Mouse (Mus musculus) midbrain, embryonic 11.5 days (tissue): Measurements from ENCODE around the gene Xpr1. TPM values are rescaled to one million over a fixed set of nuclear protein-coding genes. Genes with fewer than 3 reads are reported as not detected.

Experiments used
- ATAC-seq: fragments of 200-750 bp; cut with Nextera tagmentation; 2 replicates; pipeline ENCODE4 v1.8.0; 2017; ENCODE audit warnings: moderate TSS enrichment, moderate library complexity; ENCODE audit not compliant: low FRiP score
- DNase-seq: peaks from one replicate; pipeline ENCODE4 v3.0.0; 2015; ENCODE audit warnings: low spot score; ENCODE audit errors: missing footprints
- H3K27ac ChIP-seq: fragments of 300-500 bp; sonication (generic); 2 replicates; pipeline ENCODE4 v1.5.1; 2014; ENCODE audit warnings: low read depth, low read length
- H3K27me3 ChIP-seq: fragments of 300-500 bp; sonication (generic); 2 replicates; pipeline ENCODE4 v1.6.1; 2014; ENCODE audit warnings: mild to moderate bottlenecking, low read length, moderate library complexity, mixed read lengths; ENCODE audit not compliant: control insufficient read depth, insufficient read depth
- H3K36me3 ChIP-seq: fragments of 300-500 bp; sonication (generic); 2 replicates; pipeline ENCODE4 v1.6.1; 2014; ENCODE audit warnings: mild to moderate bottlenecking, low read length, moderate library complexity, mixed read lengths; ENCODE audit not compliant: control insufficient read depth, insufficient read depth
- H3K4me1 ChIP-seq: fragments of 300-500 bp; sonication (generic); 2 replicates; pipeline ENCODE4 v1.6.1; 2014; ENCODE audit warnings: low read length; ENCODE audit not compliant: control insufficient read depth, insufficient read depth
- H3K4me2 ChIP-seq: fragments of 300-500 bp; sonication (generic); 2 replicates; pipeline ENCODE4 v1.6.1; 2014; ENCODE audit warnings: mild to moderate bottlenecking, moderate library complexity
- H3K4me3 ChIP-seq: fragments of 300-500 bp; sonication (generic); 2 replicates; pipeline ENCODE4 v1.5.1; 2014; ENCODE audit warnings: low read depth, low read length
- H3K9ac ChIP-seq: fragments of 300-500 bp; sonication (generic); 2 replicates; pipeline ENCODE4 v1.6.1; 2014; ENCODE audit warnings: low read length
- H3K9me3 ChIP-seq: fragments of 300-500 bp; sonication (generic); 2 replicates; pipeline ENCODE4 v1.6.1; 2016; ENCODE audit warnings: low read length; ENCODE audit not compliant: control insufficient read depth
- WGBS: fragments of 180-500 bp; shearing (Covaris S2); extraction: QIAGEN DNeasy Blood & Tissue Kit; methylation state at CpG from one replicate; pipeline ENCODE4 v1.1.7; 2014; 5-methylcytosine and 5-hydroxymethylcytosine counted together
- polyA plus RNA-seq: library from polyadenylated mRNA; unstranded; fragments of >200 nt; fragmentation: Nextera tagmentation; extraction: Ambion mirVana; gene quantifications from 2 replicates; pipeline ENCODE4 v1.2.1, GENCODE M21; 2014

Xpr1 gene
- 14.4 and 14.7 TPM in 2 replicates for polyA plus RNA-seq

DNA sequence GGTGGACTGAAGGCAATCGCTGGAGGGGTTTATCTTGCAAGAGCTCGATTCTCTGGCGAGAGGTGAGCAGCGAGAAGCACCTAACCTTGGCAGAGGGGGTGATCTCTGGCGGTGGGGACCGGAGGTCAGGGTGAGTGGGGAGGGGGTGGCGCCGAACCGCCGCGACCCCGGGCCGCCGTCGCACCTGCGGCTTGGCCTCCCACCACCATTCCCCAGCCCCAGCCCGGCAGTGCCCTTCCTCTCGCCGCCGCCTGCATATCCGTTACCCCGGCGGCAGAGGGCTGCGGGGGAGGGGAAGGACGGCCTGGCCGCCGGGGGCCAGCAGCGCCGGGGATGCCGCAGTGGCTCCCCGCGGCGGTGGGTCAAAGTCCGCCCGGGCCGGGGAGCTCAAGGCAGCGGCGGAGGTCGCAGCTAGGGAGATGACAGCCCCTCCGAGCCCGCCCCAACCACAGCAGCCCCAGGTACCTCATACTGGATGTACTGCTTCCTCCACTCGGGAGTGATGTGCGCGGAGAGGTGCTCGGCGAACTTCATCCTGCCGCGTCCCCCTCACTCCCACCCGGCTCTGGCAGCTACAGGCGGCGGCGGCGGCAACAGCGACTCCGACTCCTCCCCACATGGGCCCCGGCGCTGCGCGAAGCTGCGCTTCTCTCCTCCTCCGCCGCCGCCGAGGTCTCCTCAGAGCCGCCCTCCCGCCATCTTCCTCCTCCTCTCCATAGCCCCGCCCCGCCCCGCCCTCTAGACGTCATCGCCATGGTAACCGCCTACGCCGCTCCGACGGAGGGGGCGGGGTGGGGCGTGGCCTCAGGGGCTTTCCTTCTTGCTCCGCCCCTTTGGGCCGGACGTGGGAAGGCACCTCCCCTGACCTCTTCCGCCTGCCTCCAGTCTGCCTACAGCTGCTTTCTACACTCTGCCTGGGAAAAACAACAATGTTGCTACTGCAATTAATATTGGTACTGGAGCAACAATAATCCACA lies at the start of gene Xpr1:
TSS of gene Xpr1 (minus strand) at position 715 of the 977 bp plus-strand sequence.
- peak within 1 kb of the TSS; percentile 89 for H3K27ac ChIP-seq
- H3K4me2 ChIP-seq, result peak within 1 kb of the TSS; percentile 54
- no peaks in the 10 kb centered on the region for H3K9me3 ChIP-seq
- WGBS, result under 1% methylated on average over 78 of the region's 82 CpGs
- H3K9ac ChIP-seq, result peak within 1 kb of the TSS; percentile 76
- no peaks in the 10 kb centered on the region for H3K27me3 ChIP-seq
- DNase-seq (peak; percentile 100), ATAC-seq (peak; percentile 96)
- no peaks in the 10 kb centered on the region for H3K4me1 ChIP-seq
- no peaks in the 10 kb centered on the region for H3K36me3 ChIP-seq
- H3K4me3 ChIP-seq, result peak within 1 kb of the TSS; percentile 81

DNA sequence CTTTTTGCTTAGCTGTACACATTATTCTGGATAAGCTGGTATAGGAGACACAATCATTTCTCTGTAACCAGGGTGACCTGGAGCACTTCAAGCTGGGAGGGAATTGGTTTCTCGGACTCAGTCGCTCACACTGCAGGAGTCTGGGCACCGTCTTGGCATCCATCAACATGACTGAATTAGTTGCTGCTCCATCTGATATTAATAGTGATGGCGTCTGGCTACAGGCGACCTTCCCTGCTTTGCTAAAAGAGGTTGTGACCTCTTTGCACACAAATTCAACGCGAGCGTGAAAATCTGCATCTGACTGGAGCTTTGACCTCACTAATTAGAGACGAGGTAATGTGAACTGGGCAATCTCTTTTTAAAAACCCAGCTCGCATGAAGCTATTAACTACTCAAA lies 46.2 kb upstream of the Xpr1 start:
- no peak for DNase-seq
- H3K9ac ChIP-seq, result no peak overlapping the region
- H3K9me3 ChIP-seq, result no peaks in the 10 kb centered on the region
- H3K27me3 ChIP-seq, result no peaks in the 10 kb centered on the region
- 61% methylated on average over 10 of the region's 10 CpGs for WGBS
- H3K4me1 ChIP-seq, result no peaks in the 10 kb centered on the region
- no peak overlapping the region for H3K4me3 ChIP-seq
- no peak overlapping the region for H3K27ac ChIP-seq
- ATAC-seq, result no peak
- no peaks in the 10 kb centered on the region for H3K36me3 ChIP-seq
- no peak overlapping the region for H3K4me2 ChIP-seq

DNA sequence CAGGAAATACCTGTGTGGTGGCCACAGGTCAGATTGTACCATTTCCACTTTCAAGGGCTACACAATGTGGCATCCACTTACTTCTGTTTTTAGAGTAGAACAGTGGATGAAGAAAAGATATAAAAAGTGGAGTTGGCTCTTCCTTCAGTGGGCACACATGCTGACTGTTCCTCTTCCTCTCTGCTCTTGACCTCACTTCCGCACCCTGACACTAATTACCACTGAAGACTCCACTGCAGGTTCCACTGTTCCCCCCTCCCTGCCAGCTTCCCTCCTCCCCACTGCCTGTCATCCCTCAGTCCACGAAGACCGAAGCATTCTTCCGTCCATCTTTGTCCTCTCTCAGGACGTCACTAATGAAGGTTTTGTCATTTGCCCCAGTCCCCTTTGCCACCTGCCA lies 45.4 kb upstream of the Xpr1 start:
- Histone ChIP-seq H3K4me3 (no peak overlapping the region), H3K27me3 (no peaks in the 10 kb centered on the region), H3K9ac (no peak overlapping the region), H3K9me3 (no peaks in the 10 kb centered on the region), H3K27ac (no peak overlapping the region), H3K36me3 (no peaks in the 10 kb centered on the region), H3K4me1 (no peaks in the 10 kb centered on the region), H3K4me2 (no peak overlapping the region)
- WGBS, result 85% methylated on average over 5 of the region's 5 CpGs
- ATAC-seq (no peak), DNase-seq (no peak)

DNA sequence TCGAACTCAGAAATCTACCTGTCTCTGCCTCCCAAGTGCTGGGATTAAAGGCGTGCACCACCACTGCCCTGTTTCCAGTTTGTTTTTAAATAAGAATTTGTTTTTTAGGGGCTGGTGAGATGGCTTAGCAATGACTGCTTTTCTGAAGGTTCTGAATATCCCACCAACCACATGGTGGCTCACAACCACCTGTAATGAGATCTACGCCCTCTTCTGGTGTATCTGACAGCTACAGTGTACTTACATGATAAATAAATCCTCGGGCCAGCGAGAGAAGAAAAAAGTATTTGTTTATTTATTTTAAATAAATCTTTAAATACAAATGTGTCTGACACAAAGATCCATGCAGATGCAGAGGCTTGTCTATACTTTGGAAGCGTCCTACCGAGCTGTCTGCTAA lies 40.3 kb upstream of the Xpr1 start:
- Histone ChIP-seq H3K4me2 (no peak overlapping the region), H3K9me3 (no peaks in the 10 kb centered on the region), H3K9ac (no peak overlapping the region), H3K4me3 (no peak overlapping the region), H3K36me3 (no peaks in the 10 kb centered on the region), H3K27ac (no peak overlapping the region), H3K4me1 (no peaks in the 10 kb centered on the region), H3K27me3 (no peaks in the 10 kb centered on the region)
- DNase-seq, result no peak
- WGBS, result 89% methylated on average over 7 of the region's 7 CpGs
- ATAC-seq, result no peak

DNA sequence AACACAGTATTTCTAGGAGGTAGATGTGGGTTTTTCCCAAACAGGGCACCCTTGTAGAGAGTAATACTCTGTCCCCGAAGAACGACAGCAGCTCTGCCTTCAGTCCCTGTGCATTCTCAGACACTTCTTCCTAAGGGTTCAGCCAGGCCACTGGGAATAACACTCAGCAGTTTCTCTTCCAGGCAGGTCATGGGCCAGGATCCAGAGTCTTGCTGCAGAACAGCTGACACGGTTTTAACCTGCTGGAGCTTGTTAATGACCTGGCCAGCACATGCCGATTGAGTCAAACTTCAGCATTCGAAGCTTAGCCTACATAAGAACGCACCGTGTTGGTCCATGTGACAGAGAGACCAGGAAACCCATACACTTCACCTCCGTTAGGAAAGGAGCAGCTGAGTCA lies 36.0 kb upstream of the Xpr1 start:
- Histone ChIP-seq H3K4me3 (no peak overlapping the region), H3K4me1 (no peaks in the 10 kb centered on the region), H3K4me2 (no peak overlapping the region), H3K27me3 (no peaks in the 10 kb centered on the region), H3K9ac (no peak overlapping the region), H3K36me3 (no peaks in the 10 kb centered on the region), H3K27ac (no peak overlapping the region), H3K9me3 (no peaks in the 10 kb centered on the region)
- ATAC-seq (no peak), DNase-seq (no peak)
- WGBS, result 87% methylated on average over 8 of the region's 8 CpGs

DNA sequence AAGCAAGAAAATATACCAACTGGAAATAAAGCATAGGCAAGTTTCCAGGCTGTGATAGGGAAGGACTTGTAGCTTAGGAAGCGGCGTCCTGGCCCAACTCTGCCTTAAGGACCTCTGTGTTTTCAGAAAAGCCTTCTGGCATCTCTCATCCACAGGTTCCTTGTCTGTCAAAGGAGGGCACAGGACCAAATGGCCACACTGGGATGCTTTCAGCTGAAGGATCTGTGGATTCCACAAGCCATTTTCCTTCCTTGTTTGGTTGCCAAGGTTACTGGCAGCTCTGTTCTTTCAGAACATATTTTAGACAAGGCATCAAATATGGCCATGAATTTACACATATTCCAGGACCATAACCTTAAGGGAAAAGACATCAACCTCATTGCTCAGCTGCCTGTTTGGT lies 31.7 kb upstream of the Xpr1 start:
- Histone ChIP-seq H3K9me3 (no peaks in the 10 kb centered on the region), H3K4me2 (no peak overlapping the region), H3K9ac (no peak overlapping the region), H3K27ac (no peak overlapping the region), H3K27me3 (no peaks in the 10 kb centered on the region), H3K4me1 (no peaks in the 10 kb centered on the region), H3K4me3 (no peak overlapping the region), H3K36me3 (no peaks in the 10 kb centered on the region)
- 83% methylated on average over 2 of the region's 2 CpGs for WGBS
- no peak for ATAC-seq
- no peak for DNase-seq

DNA sequence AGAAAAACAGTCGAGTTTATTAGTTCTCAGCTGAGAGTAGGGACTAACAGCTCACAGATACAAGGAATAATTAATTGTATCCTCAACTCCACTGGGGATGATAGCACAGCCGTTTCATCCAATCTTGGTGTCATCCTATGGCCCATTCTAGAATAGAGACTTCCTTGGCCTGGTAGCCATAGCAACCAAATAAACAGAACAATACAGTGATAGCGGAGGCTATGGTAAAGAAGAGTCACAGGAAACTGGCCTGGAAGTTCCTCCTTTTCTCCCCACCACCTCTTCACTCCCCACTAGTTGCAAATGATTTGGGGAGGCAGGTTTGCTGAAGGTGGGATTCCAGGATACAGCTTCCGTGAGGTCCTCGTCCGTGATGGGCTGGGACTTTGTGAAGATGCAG lies 30.1 kb upstream of the Xpr1 start:
- Histone ChIP-seq H3K9ac (no peak overlapping the region), H3K4me2 (no peak overlapping the region), H3K4me1 (no peaks in the 10 kb centered on the region), H3K27me3 (no peaks in the 10 kb centered on the region), H3K9me3 (no peaks in the 10 kb centered on the region), H3K27ac (no peak overlapping the region), H3K4me3 (no peak overlapping the region), H3K36me3 (no peaks in the 10 kb centered on the region)
- DNase-seq (no peak), ATAC-seq (no peak)
- 72% methylated on average over 6 of the region's 6 CpGs for WGBS

DNA sequence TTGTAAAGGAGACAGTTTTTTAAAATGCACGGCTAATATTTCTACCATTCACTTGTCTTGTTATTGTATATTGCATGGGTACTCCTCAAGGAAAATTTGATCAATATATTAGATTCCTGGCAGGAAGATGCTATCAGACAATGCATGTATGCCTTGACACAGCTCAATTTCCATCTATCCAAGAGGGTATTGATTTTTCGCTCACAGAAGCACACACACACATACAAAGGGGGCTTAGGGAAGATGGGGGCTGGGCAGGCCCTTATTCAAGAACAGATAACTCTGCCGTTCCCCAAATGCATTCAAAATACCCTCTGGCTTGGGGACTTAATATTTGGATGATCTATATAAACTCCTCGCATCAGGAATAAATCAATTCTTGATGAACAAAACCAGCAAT lies 25.9 kb upstream of the Xpr1 start:
- Histone ChIP-seq H3K4me2 (no peak overlapping the region), H3K4me3 (no peak overlapping the region), H3K9ac (no peak overlapping the region), H3K4me1 (no peaks in the 10 kb centered on the region), H3K27me3 (no peaks in the 10 kb centered on the region), H3K36me3 (no peaks in the 10 kb centered on the region), H3K27ac (no peak overlapping the region), H3K9me3 (no peaks in the 10 kb centered on the region)
- ATAC-seq (peak; percentile 76; the same call in 1 of the 2 replicates), DNase-seq (no peak)
- 71% methylated on average over 4 of the region's 4 CpGs for WGBS

DNA sequence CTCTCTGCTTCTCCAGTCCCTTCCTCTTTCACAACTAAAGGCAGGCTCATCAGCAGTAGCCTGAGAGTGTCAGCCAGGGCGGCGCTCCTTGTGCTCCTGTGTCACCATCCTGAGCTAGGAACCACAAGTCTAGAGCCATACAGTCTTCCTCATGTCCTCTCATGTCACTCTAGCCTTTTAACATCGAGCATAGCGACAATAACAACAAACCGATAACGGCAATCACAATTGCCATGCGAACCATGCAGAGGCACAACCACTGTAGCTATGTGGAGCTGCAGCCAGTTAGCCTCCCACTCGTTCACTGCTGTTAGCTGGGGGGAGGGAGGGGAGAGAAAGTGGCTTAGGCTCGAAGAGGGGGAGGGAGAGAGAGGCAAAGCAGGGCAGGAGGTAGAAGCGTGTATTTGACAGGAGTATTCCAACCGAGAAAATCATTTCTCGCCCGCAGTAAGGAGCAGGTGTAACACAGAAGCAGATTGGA lies 25.3 kb upstream of the Xpr1 start:
- Histone ChIP-seq H3K9ac (no peak overlapping the region), H3K4me3 (no peak overlapping the region), H3K9me3 (no peaks in the 10 kb centered on the region), H3K4me1 (no peaks in the 10 kb centered on the region), H3K27me3 (no peaks in the 10 kb centered on the region), H3K4me2 (no peak overlapping the region), H3K36me3 (no peaks in the 10 kb centered on the region), H3K27ac (peak overlapping the region; percentile 21)
- 66% methylated on average over 13 of the region's 13 CpGs for WGBS
- ATAC-seq, result peak; percentile 70; the same call in 1 of the 2 replicates
- no peak for DNase-seq
